Mouse (Mus musculus) adrenal gland, postnatal 10 days (tissue): ENCODE measurements around the gene Hspb2. TPM values are rescaled to one million over a fixed set of nuclear protein-coding genes. Genes with fewer than 3 reads are reported as not detected.

Source experiments
- DNase-seq: peaks from one replicate; pipeline ENCODE4 v3.0.0; 2021; ENCODE audit warnings: mixed read lengths
- long read RNA-seq, 2 experiments: library from polyadenylated mRNA; stranded (forward); transcript quantifications; one replicate each; pipeline ENCODE4 v2.0.0; 2021
- total RNA-seq, 2 experiments: library from RNA; stranded (reverse); gene quantifications; 2 replicates each; pipeline ENCODE4 v1.2.3; 2021

Hspb2 gene
- 10 to 100 TPM in 1 of 2 experiments, 1 to 10 TPM in 1; 5.1 to 13.5 TPM for total RNA-seq
- long read RNA-seq, experiment 1, transcript Hspb2-201 (2 exons, 773 nt): major isoform, 6 of 10 reads
- long read RNA-seq, experiment 1, partial matches to known transcripts: 0 of 10 reads
- long read RNA-seq, experiment 1, other reads (novel, unspliced or antisense): 2 of 10 reads
- long read RNA-seq, experiment 2, partial matches to known transcripts: 0 of 5 reads
- long read RNA-seq, experiment 2, other reads (novel, unspliced or antisense): 0 of 5 reads

- peak; percentile 19 for DNase-seq
Measured at GRCm38 (mm10) chr9:50752054-50752602, at the start of gene Hspb2. Gene Hspb2 (minus strand): TSS chr9:50752354.

GRCm38 (mm10) chr9:50800985-50801384 is 48.8 kb upstream of the Hspb2 start:
- DNase-seq: peak; percentile 56

GRCm38 (mm10) chr9:50798368-50798767 is 46.2 kb upstream of the Hspb2 start:
- peak; percentile 72 for DNase-seq

- DNase-seq: no peak
Measured at GRCm38 (mm10) chr9:50797641-50798040, 45.5 kb upstream of the Hspb2 start.

- DNase-seq: peak; percentile 25
Measured at GRCm38 (mm10) chr9:50796776-50797175, 44.6 kb upstream of the Hspb2 start.

GRCm38 (mm10) chr9:50795266-50795665 is 43.1 kb upstream of the Hspb2 start:
- peak; percentile 36 for DNase-seq

GRCm38 (mm10) chr9:50782155-50782554 is 30.0 kb upstream of the Hspb2 start:
- peak; percentile 49 for DNase-seq

GRCm38 (mm10) chr9:50776162-50776760 is 24.1 kb upstream of the Hspb2 start:
- no peak for DNase-seq

GRCm38 (mm10) chr9:50775662-50776126 is 23.5 kb upstream of the Hspb2 start:
- peak; percentile 20 for DNase-seq

GRCm38 (mm10) chr9:50774991-50775612 is 22.9 kb upstream of the Hspb2 start, which contains the start of the genes Alg9 and 1110032A03Rik:
Gene Alg9 (plus strand): TSS chr9:50775019.
Gene 1110032A03Rik (minus strand): TSS chr9:50775520.
- DNase-seq: peak; percentile 94

- no peak for DNase-seq
Measured at GRCm38 (mm10) chr9:50774026-50774462, 21.9 kb upstream of the Hspb2 start.

- no peak for DNase-seq
Measured at GRCm38 (mm10) chr9:50770011-50770410, 17.9 kb upstream of the Hspb2 start.

GRCm38 (mm10) chr9:50768107-50769002 is 16.2 kb upstream of the Hspb2 start, which contains the start of gene Fdxacb1:
Gene Fdxacb1 (plus strand): TSS chr9:50768236.
- peak; percentile 98 for DNase-seq

- DNase-seq: no peak
Measured at GRCm38 (mm10) chr9:50767531-50768106, 15.5 kb upstream of the Hspb2 start.

- no peak for DNase-seq
Measured at GRCm38 (mm10) chr9:50763331-50763730, 11.2 kb upstream of the Hspb2 start.

- DNase-seq: no peak
Measured at GRCm38 (mm10) chr9:50761520-50762243, 9.5 kb upstream of the Hspb2 start.

GRCm38 (mm10) chr9:50756711-50757110 is 4.6 kb upstream of the Hspb2 start:
- DNase-seq: no peak

GRCm38 (mm10) chr9:50753947-50754346 is 1.8 kb upstream of the Hspb2 start:
- no peak for DNase-seq

GRCm38 (mm10) chr9:50752784-50753615 is 846 bp upstream of the Hspb2 start:
- peak; percentile 73 for DNase-seq

GRCm38 (mm10) chr9:50751323-50751722 is 831 bp downstream of the Hspb2 start, which contains the start of gene Cryab:
Gene Cryab (plus strand): TSS chr9:50751325.
- DNase-seq: no peak
